Mouse (Mus musculus) left cerebral cortex, adult 9 months (tissue): Measurements from ENCODE around the gene Olfr1029.
"Not testable (repeated sequence)": the region's sequence is repeated elsewhere in the genome, so short reads cannot be mapped to it uniquely, and the experiment has no call there.

ENCODE experiments used
- DNase-seq, 2 experiments: peaks; one replicate each; pipeline ENCODE4 v3.0.0; 2022; ENCODE audit warnings: low spot score in 2 of 2

Gene Olfr1029

GRCm38 (mm10) chr2:85973595-85973994 is at the start of gene Olfr1029:
TSS of gene Olfr1029 (plus strand) at chr2:85973895.
- no peak for DNase-seq

DNA sequence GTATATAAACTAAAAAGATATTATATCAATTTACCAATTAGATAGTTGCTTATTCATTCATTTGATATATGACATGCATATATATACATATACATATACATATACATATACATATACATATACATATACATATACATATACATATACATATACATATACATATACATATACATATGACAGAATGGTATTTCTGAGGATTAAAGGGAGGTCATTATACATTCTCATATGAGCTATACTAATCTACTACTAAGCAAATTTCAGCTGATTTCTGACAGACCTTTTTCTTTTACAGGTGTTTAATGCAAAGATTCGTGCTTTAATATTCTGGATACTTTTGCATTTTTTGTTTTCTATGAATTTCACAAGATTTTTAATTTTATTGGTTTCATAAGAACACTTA is 23.6 kb upstream of the Olfr1029 start, which contains the start of gene Olfr1028:
Olfr1028 (plus strand) TSS at position 301 of the 400 bp plus-strand sequence.
- no peak for DNase-seq

- DNase-seq, result no peak
Observed at GRCm38 (mm10) chr2:85978976-85979375, 5.3 kb downstream of the Olfr1029 start, which contains the start of gene Olfr1030. TSS of gene Olfr1030 (plus strand) at chr2:85979276.

DNA sequence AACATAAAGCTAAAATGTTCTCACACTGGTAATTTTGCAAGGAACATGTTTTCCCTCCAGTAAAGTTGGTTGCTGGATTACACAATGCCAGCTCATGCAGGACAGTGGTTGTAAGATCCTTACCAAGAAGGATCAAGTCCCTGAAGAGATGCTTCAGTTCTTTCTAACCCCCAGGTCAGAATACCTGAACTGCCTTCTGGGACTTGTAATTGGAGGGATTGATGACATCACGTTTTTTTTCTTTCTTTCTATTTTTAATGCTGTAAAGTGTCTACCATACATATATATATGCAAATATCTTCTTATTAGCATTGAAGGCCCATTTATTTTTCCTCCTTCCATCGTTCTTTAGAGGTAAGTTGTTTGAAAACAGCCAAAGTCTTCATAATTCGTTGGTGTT is 16.3 kb downstream of the Olfr1029 start, which contains the start of gene Olfr1031:
Olfr1031 (plus strand) TSS at position 301 of the 400 bp plus-strand sequence.
- DNase-seq, result no peak

GRCm38 (mm10) chr2:86005240-86005639 is 31.5 kb downstream of the Olfr1029 start, which contains the start of gene Olfr1032:
TSS of gene Olfr1032 (plus strand) at chr2:86005540.
- no peak for DNase-seq

DNA sequence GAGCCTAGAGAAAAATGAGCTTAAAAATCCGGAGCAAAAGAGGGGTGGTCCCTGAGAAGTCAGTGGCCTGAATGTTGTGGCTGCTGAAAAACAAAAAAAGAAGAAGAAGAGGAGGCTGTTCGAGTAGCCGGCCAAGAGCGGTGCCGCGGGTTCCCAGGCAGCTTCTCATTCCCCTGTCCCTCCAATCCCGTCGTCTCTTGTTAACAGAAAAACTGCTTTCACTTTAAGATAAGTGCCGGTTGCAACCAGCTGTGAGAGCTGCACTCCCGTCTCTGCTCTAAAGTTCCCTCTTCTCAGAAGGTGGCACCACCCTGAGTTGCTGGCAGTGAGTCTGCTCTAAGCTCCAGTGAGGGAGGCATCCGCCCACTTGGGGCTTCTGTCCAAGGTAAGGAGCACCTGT is 46.7 kb downstream of the Olfr1029 start, which contains the start of gene Olfr1033:
Olfr1033 (plus strand) TSS at position 228 of the 400 bp plus-strand sequence.
- not testable (repeated sequence) for DNase-seq

DNA sequence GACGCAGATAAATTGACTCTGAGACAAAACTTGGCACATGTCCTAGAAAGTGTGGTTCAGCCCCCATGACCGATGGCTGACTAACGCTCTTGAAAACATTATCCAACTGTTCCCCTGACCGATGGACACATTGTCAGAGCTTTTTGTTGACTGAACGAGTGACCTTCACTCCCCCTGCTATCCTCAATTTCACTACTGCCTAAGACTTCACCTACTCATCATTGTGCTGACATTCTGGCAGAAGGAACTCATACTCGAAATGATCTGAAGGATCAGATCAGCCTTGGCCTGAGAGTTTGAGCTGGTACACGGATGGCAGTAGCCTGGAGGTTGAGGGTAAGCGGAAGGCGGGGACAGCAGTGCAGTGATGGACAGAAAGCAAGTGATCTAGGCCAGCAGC is 47.8 kb downstream of the Olfr1029 start:
- DNase-seq, result not testable (repeated sequence)
